Mouse (Mus musculus) limb, embryonic 14.5 days (tissue): ENCODE results near the gene Zfp296. TPM values are rescaled to one million over a fixed set of nuclear protein-coding genes. Genes with fewer than 3 reads are reported as not detected.

ENCODE experiments used
- ATAC-seq: fragments of 200-750 bp; cut with Nextera tagmentation; 2 replicates; pipeline ENCODE4 v1.8.0; 2017; ENCODE audit warnings: low read depth, moderate number of reproducible peaks, moderate TSS enrichment; ENCODE audit not compliant: low FRiP score
- DNase-seq: peaks from one replicate; pipeline ENCODE4 v3.0.0-alpha.2; 2015; ENCODE audit warnings: low spot score
- H3K27ac ChIP-seq: fragments of 300-500 bp; sonication (generic); replicated peaks from 2 replicates; pipeline ENCODE4 v1.5.1; 2014; ENCODE audit warnings: low read depth, mild to moderate bottlenecking, low read length, moderate library complexity, mixed read lengths
- H3K27me3 ChIP-seq: fragments of 300-500 bp; sonication (generic); 2 replicates; pipeline ENCODE4 v1.6.1; 2014; ENCODE audit warnings: low read length, mixed read lengths; ENCODE audit not compliant: control insufficient read depth, insufficient read depth
- H3K36me3 ChIP-seq: fragments of 300-500 bp; sonication (generic); 2 replicates; pipeline ENCODE4 v1.6.1; 2014; ENCODE audit warnings: mild to moderate bottlenecking, low read length, moderate library complexity, mixed read lengths; ENCODE audit not compliant: control insufficient read depth, insufficient read depth
- H3K4me1 ChIP-seq: fragments of 300-500 bp; sonication (generic); 2 replicates; pipeline ENCODE4 v1.6.1; 2014; ENCODE audit warnings: antibody characterized with exemption, low read length, mixed read lengths; ENCODE audit not compliant: control insufficient read depth, insufficient read depth
- H3K4me2 ChIP-seq: fragments of 300-500 bp; sonication (generic); replicated peaks from 2 replicates; pipeline ENCODE4 v1.6.1; 2014; ENCODE audit warnings: low read depth, mild to moderate bottlenecking, low read length, moderate library complexity; ENCODE audit not compliant: severe bottlenecking
- H3K4me3 ChIP-seq: fragments of 300-500 bp; sonication (generic); replicated peaks from 2 replicates; pipeline ENCODE4 v1.5.1; 2014; ENCODE audit warnings: low read length
- H3K9ac ChIP-seq: fragments of 300-500 bp; sonication (generic); 2 replicates; pipeline ENCODE4 v1.6.1; 2014; ENCODE audit warnings: mild to moderate bottlenecking, low read depth, low read length, moderate library complexity; ENCODE audit not compliant: severe bottlenecking
- H3K9me3 ChIP-seq: fragments of 300-500 bp; sonication (generic); 2 replicates; pipeline ENCODE4 v1.6.1; 2016; ENCODE audit warnings: low read length; ENCODE audit not compliant: control insufficient read depth
- POLR2A ChIP-seq: fragments of 200-500 bp; IDR thresholded peaks from 2 replicates; pipeline ENCODE4 v1.8.0; 2012; ENCODE audit warnings: inconsistent platforms, mild to moderate bottlenecking, moderate library complexity, borderline replicate concordance; ENCODE audit not compliant: insufficient read depth, insufficient read length; ENCODE audit errors: extremely low read depth
- WGBS: fragments of 180-500 bp; shearing (Covaris S2); extraction: QIAGEN DNeasy Blood & Tissue Kit; methylation state at CpG from one replicate; pipeline ENCODE4 v1.1.7; 2014; 5-methylcytosine and 5-hydroxymethylcytosine counted together
- polyA plus RNA-seq, 2 experiments: library from polyadenylated mRNA; depleted of rRNA in 1 of 2; stranded (reverse) in 1 of 2; unstranded in 1 of 2; fragments of >200 nt; fragmentation: Nextera tagmentation in 1 of 2; extraction: Ambion mirVana in 1 of 2; gene quantifications; 2 replicates each; pipeline versions ENCODE4 v1.2.1 to v1.2.3; 2012 to 2014

Zfp296 gene
- polyA plus RNA-seq, 2 experiments, result 1.8 to 2.2 TPM

DNA sequence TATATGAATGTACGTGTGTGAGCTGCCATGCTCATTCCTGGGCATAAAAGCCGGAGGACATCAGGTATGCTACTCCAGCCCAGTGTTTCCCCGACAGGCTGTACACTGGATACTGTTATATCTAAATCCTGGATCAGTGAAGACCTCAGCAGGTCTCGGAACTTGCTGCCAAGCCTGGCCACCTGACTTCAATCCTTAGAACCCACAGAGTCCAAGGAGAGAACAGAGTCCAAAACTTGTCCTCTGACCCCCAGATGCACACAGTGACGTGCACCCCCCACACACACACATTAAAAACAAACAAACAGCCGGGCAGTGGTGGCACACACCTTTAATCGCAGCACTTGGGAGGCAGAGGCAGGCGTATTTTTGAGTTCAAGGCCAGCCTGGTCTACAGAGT lies 9.7 kb upstream of the Zfp296 start:
- no peak for TF ChIP-seq POLR2A
- Histone ChIP-seq H3K36me3 (peaks cover 36% of the 10 kb centered on the region), H3K9ac (no peak overlapping the region), H3K4me3 (no peak overlapping the region), H3K27me3 (no peaks in the 10 kb centered on the region), H3K4me1 (peaks cover 7% of the 10 kb centered on the region), H3K9me3 (no peaks in the 10 kb centered on the region), H3K27ac (no peak overlapping the region), H3K4me2 (no peak overlapping the region)
- ATAC-seq (no peak), DNase-seq (no peak)
- 94% methylated on average over 8 of the region's 8 CpGs for WGBS

DNA sequence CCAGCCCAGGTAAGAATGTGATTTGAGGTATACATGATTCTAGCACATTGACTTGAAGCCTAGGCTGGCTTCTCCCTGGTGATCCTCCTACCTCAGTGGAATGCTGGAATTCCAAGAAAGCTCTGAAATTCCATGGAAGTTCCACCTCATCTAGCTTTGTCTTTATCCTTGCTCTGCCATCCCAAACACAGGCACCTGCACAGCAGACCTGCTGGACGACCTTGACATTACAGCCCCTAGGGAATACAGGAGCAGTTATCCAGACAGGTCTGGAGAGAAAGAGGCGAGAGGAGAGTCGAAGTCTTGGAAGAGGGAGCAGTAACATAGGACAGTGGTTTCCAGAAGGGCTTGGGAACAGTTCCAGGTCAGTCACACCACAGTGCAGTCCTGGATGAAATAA lies 7.4 kb upstream of the Zfp296 start:
- no peak for TF ChIP-seq POLR2A
- Histone ChIP-seq H3K36me3 (peaks cover 32% of the 10 kb centered on the region), H3K27ac (no peak overlapping the region), H3K27me3 (no peaks in the 10 kb centered on the region), H3K9ac (no peak overlapping the region), H3K4me2 (no peak overlapping the region), H3K9me3 (no peaks in the 10 kb centered on the region), H3K4me1 (peaks cover 9% of the 10 kb centered on the region), H3K4me3 (no peak overlapping the region)
- DNase-seq (no peak), ATAC-seq (no peak)
- 71% methylated on average over 3 of the region's 3 CpGs for WGBS

DNA sequence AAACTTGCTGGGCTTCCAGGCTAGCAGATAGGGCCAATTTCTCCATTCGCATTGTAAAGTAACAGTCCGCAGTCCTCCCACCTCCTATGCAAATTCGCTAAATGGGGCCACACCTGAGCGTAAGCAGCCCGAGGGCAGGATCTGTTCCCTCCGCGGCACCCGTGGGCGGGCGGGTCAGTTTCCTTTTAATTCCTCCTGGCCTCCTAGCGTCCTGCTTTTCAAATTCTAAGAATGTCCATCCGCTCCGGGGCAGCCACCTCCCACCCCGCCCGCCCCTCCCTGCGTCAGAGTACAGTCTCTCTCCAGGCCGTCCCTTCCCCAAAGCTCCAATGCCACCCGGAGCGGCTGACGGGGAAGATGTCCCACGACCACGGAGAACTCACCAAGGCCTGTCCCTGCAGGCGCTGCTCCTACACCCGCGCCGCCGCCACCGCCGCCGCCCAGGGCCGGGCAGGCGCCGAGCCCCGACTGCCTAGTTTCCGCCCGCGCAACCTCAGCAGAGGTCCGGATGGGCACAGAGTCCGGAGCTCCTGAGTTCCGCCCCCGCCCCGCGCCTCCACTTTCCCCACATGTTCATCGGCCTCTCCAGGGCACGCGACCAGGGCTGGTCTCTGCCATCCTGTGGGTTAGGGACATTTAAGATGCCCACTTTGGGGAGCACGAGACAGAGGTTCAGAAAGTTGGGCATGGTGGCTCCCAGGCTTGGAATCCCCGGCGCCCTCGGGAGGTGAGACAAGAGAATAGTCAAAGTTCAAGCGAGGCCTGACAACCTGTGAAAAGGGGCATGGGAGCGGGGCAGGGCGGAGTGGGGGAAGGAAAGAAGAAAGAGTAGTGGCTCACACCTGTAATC lies 3.9 kb upstream of the Zfp296 start:
- Histone ChIP-seq H3K4me3 (peak overlapping the region; percentile 73), H3K9me3 (no peaks in the 10 kb centered on the region), H3K27ac (peak overlapping the region; percentile 74), H3K9ac (peak overlapping the region; percentile 86), H3K27me3 (peaks cover 22% of the 10 kb centered on the region), H3K4me2 (peak overlapping the region; percentile 88), H3K4me1 (peaks cover 9% of the 10 kb centered on the region), H3K36me3 (peaks cover 21% of the 10 kb centered on the region)
- DNase-seq (peak; percentile 72), ATAC-seq (peak; percentile 90)
- 3% methylated on average over 52 of the region's 53 CpGs for WGBS
- TF ChIP-seq POLR2A, result peak; percentile 93

DNA sequence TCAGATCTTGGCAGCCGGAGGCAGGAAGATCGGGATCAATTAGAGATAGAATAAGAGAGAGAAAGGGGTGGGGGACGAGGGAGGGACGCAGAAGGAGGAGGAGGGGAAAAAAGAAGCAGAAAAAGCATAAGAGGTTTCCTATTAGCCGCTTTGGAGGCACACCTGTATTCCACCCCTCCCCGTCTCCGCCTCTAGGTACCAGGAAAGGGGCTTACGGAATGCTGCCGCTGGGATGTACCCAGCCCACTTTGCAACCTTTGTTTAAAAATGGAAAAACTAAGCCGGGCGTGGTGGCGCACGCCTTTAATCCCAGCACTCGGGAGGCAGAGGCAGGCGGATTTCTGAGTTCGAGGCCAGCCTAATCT lies 3.3 kb upstream of the Zfp296 start:
- Histone ChIP-seq H3K36me3 (peaks cover 17% of the 10 kb centered on the region), H3K4me2 (peak overlapping the region; percentile 88), H3K4me1 (peaks cover 9% of the 10 kb centered on the region), H3K27ac (peak overlapping the region; percentile 74), H3K4me3 (peak overlapping the region; percentile 73), H3K9me3 (no peaks in the 10 kb centered on the region), H3K9ac (peak overlapping the region; percentile 86), H3K27me3 (peaks cover 28% of the 10 kb centered on the region)
- no peak for TF ChIP-seq POLR2A
- DNase-seq, result no peak
- ATAC-seq, result no peak
- 21% methylated on average over 16 of the region's 16 CpGs for WGBS

DNA sequence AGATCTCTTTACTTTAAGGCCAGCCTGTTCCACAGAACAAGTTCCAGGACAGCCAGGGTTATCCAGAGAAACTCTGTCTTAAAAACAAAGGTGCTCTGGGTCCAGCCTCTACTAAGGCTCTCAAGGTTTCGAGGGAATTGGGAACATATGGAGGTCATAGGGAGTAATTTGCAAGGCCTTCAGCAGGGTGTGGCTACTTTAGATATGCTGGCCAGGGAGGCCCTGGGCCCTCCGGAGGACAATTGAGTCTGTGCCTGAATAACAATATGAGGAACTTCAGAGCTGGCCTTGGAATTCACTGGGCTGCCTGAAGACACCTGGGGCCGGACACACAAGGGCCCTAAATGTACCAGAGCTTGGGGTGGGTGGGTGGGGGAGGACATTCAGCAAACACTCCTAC lies 1.5 kb upstream of the Zfp296 start:
- peaks cover 9% of the 10 kb centered on the region for H3K4me1 ChIP-seq
- no peak overlapping the region for H3K4me2 ChIP-seq
- peaks cover 28% of the 10 kb centered on the region for H3K27me3 ChIP-seq
- no peak overlapping the region for H3K4me3 ChIP-seq
- no peak for TF ChIP-seq POLR2A
- WGBS, result 63% methylated on average over 3 of the region's 3 CpGs
- no peak for ATAC-seq
- no peak overlapping the region for H3K27ac ChIP-seq
- peaks cover 10% of the 10 kb centered on the region for H3K36me3 ChIP-seq
- H3K9me3 ChIP-seq, result no peaks in the 10 kb centered on the region
- DNase-seq, result no peak
- H3K9ac ChIP-seq, result no peak overlapping the region
